Mouse (Mus musculus): Measurements from ENCODE around the gene Inmt. TPM values are rescaled to one million over a fixed set of nuclear protein-coding genes. Genes with fewer than 3 reads are reported as not detected.

Gene Inmt
- polyA plus RNA-seq, 1 experiment from 2014 or later, result not detected

DNA sequence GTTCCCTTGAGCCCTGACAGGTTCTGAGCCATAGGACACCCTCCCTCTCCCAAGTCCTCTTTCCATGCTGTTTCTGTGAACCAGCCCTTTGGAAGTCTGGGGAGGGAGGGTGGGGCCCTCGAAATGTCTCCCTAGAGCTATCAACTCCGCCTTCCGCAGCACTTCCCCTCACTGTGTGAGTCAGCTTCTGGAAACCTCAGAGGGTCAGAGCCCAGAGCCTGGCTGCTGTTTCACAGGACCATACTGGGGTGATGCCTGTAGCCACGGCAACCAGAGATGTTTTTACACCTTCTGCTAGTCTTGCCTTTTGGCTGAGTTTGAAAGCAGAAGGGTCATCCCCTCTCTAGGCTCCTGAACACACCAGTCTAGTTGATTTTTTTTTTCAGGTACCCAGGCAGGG is 51.8 kb downstream of the Inmt start:
- Histone ChIP-seq H3K4me3 (ENCODE audit: low read depth, low read length) (no peak overlapping the region), H3K27me3 (replicated peaks; ENCODE audit: control insufficient read depth, insufficient read depth, low read length) (peaks cover 10% of the 10 kb centered on the region; the same call in 1 of the 2 replicates), H3K36me3 (ENCODE audit: control insufficient read depth, insufficient read depth, low read length) (no peaks in the 10 kb centered on the region), H3K9ac (ENCODE audit: low read length) (no peak overlapping the region), H3K27ac (ENCODE audit: low read depth, low read length) (no peak overlapping the region), H3K9me3 (replicated peaks; ENCODE audit: control insufficient read depth, low read length) (no peaks in the 10 kb centered on the region), H3K4me2 (ENCODE audit: low read length) (no peak overlapping the region), H3K4me1 (ENCODE audit: control insufficient read depth, insufficient read depth, low read length) (no peaks in the 10 kb centered on the region)
- DNase-seq (ENCODE audit: low spot score) (no peak), ATAC-seq (no peak)
- 51% methylated on average over 4 of the region's 4 CpGs for WGBS

Other genes with a start within 250 kb of the Inmt start
- 1.5 and 1.8 TPM in 2 replicates for gene Nod1, start 202.4 kb downstream of the Inmt start, polyA plus RNA-seq (2014; fragmentation: Nextera tagmentation; extraction: Ambion mirVana)
- gene Ggct, start 182.1 kb downstream of the Inmt start, polyA plus RNA-seq (2014; fragmentation: Nextera tagmentation; extraction: Ambion mirVana), result 14.9 and 15.3 TPM in 2 replicates
- gene Gars, start 137.0 kb downstream of the Inmt start, polyA plus RNA-seq (2014; fragmentation: Nextera tagmentation; extraction: Ambion mirVana), result 208 and 229 TPM in 2 replicates
- gene Crhr2, start 42.0 kb downstream of the Inmt start, polyA plus RNA-seq (2014; fragmentation: Nextera tagmentation; extraction: Ambion mirVana), result 0.50 and 0.62 TPM in 2 replicates
- 15.8 and 18.6 TPM in 2 replicates for gene Mindy4, start 28.3 kb upstream of the Inmt start, polyA plus RNA-seq (2014; fragmentation: Nextera tagmentation; extraction: Ambion mirVana)
- gene Aqp1, start 161.4 kb upstream of the Inmt start, polyA plus RNA-seq (2014; fragmentation: Nextera tagmentation; extraction: Ambion mirVana), result 2.8 and 2.9 TPM in 2 replicates
- not detected in 2 replicates for gene Ghrhr, start 201.3 kb upstream of the Inmt start, polyA plus RNA-seq (2014; fragmentation: Nextera tagmentation; extraction: Ambion mirVana)